Mouse (Mus musculus) heart, embryonic 11.5 days (tissue): ENCODE results near the gene Osgepl1. TPM values are rescaled to one million over a fixed set of nuclear protein-coding genes. Genes with fewer than 3 reads are reported as not detected.
A peak's percentile ranks its signal among the peaks of the same experiment; 100 is the strongest.
"Not testable (repeated sequence)": the region's sequence is repeated elsewhere in the genome, so short reads cannot be mapped to it uniquely, and the experiment has no call there.

Experiments
- ATAC-seq: fragments of 200-750 bp; cut with Nextera tagmentation; replicated peaks from 2 replicates; pipeline ENCODE4 v1.8.0; 2017; ENCODE audit warnings: moderate library complexity; ENCODE audit not compliant: insufficient number of reproducible peaks, low FRiP score, low TSS enrichment
- H3K27ac ChIP-seq: fragments of 300-500 bp; sonication (generic); 2 replicates; pipeline ENCODE4 v1.5.1; 2014; ENCODE audit warnings: mild to moderate bottlenecking, low read depth, low read length
- H3K27me3 ChIP-seq: fragments of 300-500 bp; sonication (generic); 2 replicates; pipeline ENCODE4 v1.6.1; 2014; ENCODE audit warnings: mild to moderate bottlenecking, low read length, mixed read lengths; ENCODE audit not compliant: control insufficient read depth, insufficient read depth
- H3K36me3 ChIP-seq: fragments of 300-500 bp; sonication (generic); 2 replicates; pipeline ENCODE4 v1.6.1; 2014; ENCODE audit warnings: mild to moderate bottlenecking, low read length, moderate library complexity, mixed read lengths; ENCODE audit not compliant: control insufficient read depth, insufficient read depth
- H3K4me1 ChIP-seq: fragments of 300-500 bp; sonication (generic); 2 replicates; pipeline ENCODE4 v1.6.1; 2014; ENCODE audit warnings: low read length; ENCODE audit not compliant: control insufficient read depth, insufficient read depth
- H3K4me2 ChIP-seq: fragments of 300-500 bp; sonication (generic); 2 replicates; pipeline ENCODE4 v1.6.1; 2014; ENCODE audit warnings: mild to moderate bottlenecking, moderate library complexity
- H3K4me3 ChIP-seq: fragments of 300-500 bp; sonication (generic); 2 replicates; pipeline ENCODE4 v1.5.1; 2014; ENCODE audit warnings: low read depth, low read length
- H3K9ac ChIP-seq: fragments of 300-500 bp; sonication (generic); 2 replicates; pipeline ENCODE4 v1.6.1; 2014; ENCODE audit warnings: mild to moderate bottlenecking, low read depth, low read length, moderate library complexity
- H3K9me3 ChIP-seq: fragments of 300-500 bp; sonication (generic); replicated peaks from 2 replicates; pipeline ENCODE4 v1.6.1; 2016; ENCODE audit warnings: low read length; ENCODE audit not compliant: control insufficient read depth
- WGBS: fragments of 180-500 bp; shearing (Covaris S2); extraction: QIAGEN DNeasy Blood & Tissue Kit; methylation state at CpG from one replicate; pipeline ENCODE4 v1.1.7; 2014; ENCODE audit not compliant: insufficient replicate concordance; 5-methylcytosine and 5-hydroxymethylcytosine counted together
- polyA plus RNA-seq: library from polyadenylated mRNA; unstranded; fragments of >200 nt; fragmentation: Nextera tagmentation; extraction: Ambion mirVana; gene quantifications from 2 replicates; pipeline ENCODE4 v1.2.1, GENCODE M21; 2014

Osgepl1 gene
- polyA plus RNA-seq, 1 experiment from 2014 or later, result 30.9 TPM

GRCm38 (mm10) chr1:53323254-53323653, 9.8 kb downstream of the Osgepl1 start:
- no peaks in the 10 kb centered on the region for H3K27me3 ChIP-seq
- peaks cover 6% of the 10 kb centered on the region for H3K36me3 ChIP-seq
- H3K4me3 ChIP-seq, result no peak overlapping the region
- no peaks in the 10 kb centered on the region for H3K4me1 ChIP-seq
- 86% methylated on average over 5 of the region's 5 CpGs for WGBS
- H3K27ac ChIP-seq, result no peak overlapping the region
- H3K9me3 ChIP-seq, result no peaks in the 10 kb centered on the region
- ATAC-seq, result no peak
- H3K9ac ChIP-seq, result no peak overlapping the region
- H3K4me2 ChIP-seq, result no peak overlapping the region

GRCm38 (mm10) chr1:53324277-53324676, 10.9 kb downstream of the Osgepl1 start:
- Histone ChIP-seq H3K36me3 (peaks cover 4% of the 10 kb centered on the region; the same call in 1 of the 2 replicates), H3K27me3 (no peaks in the 10 kb centered on the region), H3K9ac (no peak overlapping the region), H3K4me2 (no peak overlapping the region), H3K4me1 (no peaks in the 10 kb centered on the region), H3K9me3 (no peaks in the 10 kb centered on the region), H3K4me3 (no peak overlapping the region), H3K27ac (no peak overlapping the region)
- ATAC-seq, result no peak
- WGBS, result 96% methylated on average over 1 of the region's 1 CpGs

- no peaks in the 10 kb centered on the region for H3K9me3 ChIP-seq
- H3K4me2 ChIP-seq, result no peak overlapping the region
- no peaks in the 10 kb centered on the region for H3K27me3 ChIP-seq
- WGBS, result 80% methylated on average over 5 of the region's 5 CpGs
- no peak overlapping the region for H3K9ac ChIP-seq
- no peak overlapping the region for H3K27ac ChIP-seq
- H3K4me1 ChIP-seq, result no peaks in the 10 kb centered on the region
- H3K36me3 ChIP-seq, result peaks cover 2% of the 10 kb centered on the region; the same call in 1 of the 2 replicates
- ATAC-seq, result no peak
- H3K4me3 ChIP-seq, result no peak overlapping the region
Observed at GRCm38 (mm10) chr1:53324827-53325494, 11.5 kb downstream of the Osgepl1 start.

GRCm38 (mm10) chr1:53333527-53333926, 20.1 kb downstream of the Osgepl1 start:
- 59% methylated on average over 5 of the region's 5 CpGs for WGBS
- not testable (repeated sequence) for H3K4me3 ChIP-seq, H3K4me1 ChIP-seq, H3K27me3 ChIP-seq, H3K9me3 ChIP-seq, H3K36me3 ChIP-seq, H3K27ac ChIP-seq, H3K4me2 ChIP-seq, ATAC-seq, H3K9ac ChIP-seq

GRCm38 (mm10) chr1:53335465-53335864, 22.0 kb downstream of the Osgepl1 start:
- Histone ChIP-seq H3K9me3 (no peaks in the 10 kb centered on the region), H3K9ac (no peak overlapping the region), H3K27ac (no peak overlapping the region), H3K4me3 (no peak overlapping the region), H3K36me3 (no peaks in the 10 kb centered on the region), H3K4me2 (no peak overlapping the region), H3K4me1 (no peaks in the 10 kb centered on the region), H3K27me3 (no peaks in the 10 kb centered on the region)
- ATAC-seq, result no peak

- H3K36me3 ChIP-seq, result peaks cover 11% of the 10 kb centered on the region
- not testable (repeated sequence) for H3K4me2 ChIP-seq, H3K9me3 ChIP-seq, H3K4me3 ChIP-seq, ATAC-seq, H3K9ac ChIP-seq, H3K27me3 ChIP-seq, H3K4me1 ChIP-seq, H3K27ac ChIP-seq
- WGBS, result 64% methylated on average over 2 of the region's 2 CpGs
Observed at GRCm38 (mm10) chr1:53337403-53337802, 24.0 kb downstream of the Osgepl1 start.

GRCm38 (mm10) chr1:53341071-53341470, 27.6 kb downstream of the Osgepl1 start:
- Histone ChIP-seq H3K4me1 (no peaks in the 10 kb centered on the region), H3K4me2 (no peak overlapping the region), H3K27me3 (no peaks in the 10 kb centered on the region), H3K27ac (no peak overlapping the region), H3K9me3 (no peaks in the 10 kb centered on the region), H3K4me3 (no peak overlapping the region), H3K36me3 (peaks cover 29% of the 10 kb centered on the region), H3K9ac (no peak overlapping the region)
- no peak for ATAC-seq
- 95% methylated on average over 2 of the region's 2 CpGs for WGBS

- H3K4me3 ChIP-seq, result peak within 1 kb of the TSS; percentile 84
- no peaks in the 10 kb centered on the region for H3K27me3 ChIP-seq
- H3K36me3 ChIP-seq, result peaks cover 8% of the 10 kb centered on the region
- peak within 1 kb of the TSS; percentile 96 for H3K9ac ChIP-seq
- no peaks in the 10 kb centered on the region for H3K9me3 ChIP-seq
- peaks cover 6% of the 10 kb centered on the region; the same call in 1 of the 2 replicates for H3K4me1 ChIP-seq
- WGBS, result under 1% methylated on average over 44 of the region's 44 CpGs
- peak within 1 kb of the TSS; percentile 86 for H3K27ac ChIP-seq
- peak; percentile 99 for ATAC-seq
- peak within 1 kb of the TSS; percentile 71 for H3K4me2 ChIP-seq
Observed at GRCm38 (mm10) chr1:53352327-53353261, 39.2 kb downstream of the Osgepl1 start, which contains the start of the genes Asdurf, Gm28551 and Asnsd1. Asdurf (minus strand) TSS chr1:53352619. Gm28551 (minus strand) TSS chr1:53352667. Asnsd1 (minus strand) TSS chr1:53352752.
